Mouse (Mus musculus) cerebellum, adult 2 months (tissue): ENCODE measurements at regions not wholly inside any gene's neighbourhood (a gene's known extent, or its start where the extent isn't known, plus 50 kb on each side); places are given as distances from the start of the nearest gene placed in this dataset.

Source experiments
- DNase-seq, 2 experiments: peaks; one replicate each; pipeline ENCODE4 v3.0.0; 2021
- H3K27ac ChIP-seq: fragments of 200-500 bp; 2 replicates; pipeline ENCODE4 v1.5.1; 2012; ENCODE audit warnings: low read length, control low read depth, inconsistent platforms; ENCODE audit not compliant: insufficient read depth
- H3K27me3 ChIP-seq: fragments of 200-500 bp; 2 replicates; pipeline ENCODE4 v1.6.1; 2012; ENCODE audit warnings: inconsistent platforms, mild to moderate bottlenecking, low read length, moderate library complexity; ENCODE audit not compliant: control insufficient read depth, insufficient read depth
- H3K4me1 ChIP-seq: fragments of 200-500 bp; 2 replicates; pipeline ENCODE4 v1.6.1; 2011; ENCODE audit warnings: low read length; ENCODE audit not compliant: control insufficient read depth, insufficient read depth
- H3K4me3 ChIP-seq: fragments of 200-500 bp; replicated peaks from 2 replicates; pipeline ENCODE3; 2011; ENCODE audit warnings: mild to moderate bottlenecking, low read depth, low read length, control low read depth; ENCODE audit not compliant: insufficient read depth
- CTCF ChIP-seq: fragments of 200-500 bp; IDR thresholded peaks from 2 replicates; pipeline ENCODE4 v1.5.1; 2011; ENCODE audit warnings: low read depth, mild to moderate bottlenecking, control low read depth, low read length, moderate library complexity, borderline replicate concordance; ENCODE audit not compliant: insufficient read depth
- POLR2A ChIP-seq: fragments of 200-500 bp; IDR thresholded peaks from 2 replicates; pipeline ENCODE4 v1.6.1; 2011; ENCODE audit warnings: low read length, control low read depth, borderline replicate concordance; ENCODE audit not compliant: insufficient read depth
- WGBS: fragments of 180-500 bp; shearing (Covaris S2); methylation state at CpG from one replicate; pipeline ENCODE4 v1.1.7; 2018; 5-methylcytosine and 5-hydroxymethylcytosine counted together

DNA sequence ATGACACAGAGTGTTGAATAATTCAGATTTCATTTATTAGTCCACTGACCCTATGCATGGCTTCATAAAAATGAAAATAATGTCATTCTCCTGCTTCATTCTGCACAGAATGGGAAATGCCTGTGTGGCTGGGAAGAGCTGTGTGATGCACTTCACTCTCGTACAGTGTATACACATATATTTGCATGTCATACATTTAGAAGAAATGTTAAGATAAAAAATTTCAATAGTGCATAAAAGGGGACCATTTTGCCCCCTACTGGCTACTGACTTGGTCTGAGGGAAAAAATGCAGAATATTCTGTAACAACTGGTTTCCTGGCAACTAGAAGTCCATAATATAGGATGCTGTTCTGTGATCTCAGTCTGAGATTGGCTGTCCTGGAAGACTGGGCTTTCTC lies 580.5 kb downstream of the Zfp352 start:
- Histone ChIP-seq H3K4me3 (no peak overlapping the region), H3K27me3 (no peaks in the 10 kb centered on the region), H3K27ac (no peak overlapping the region), H3K4me1 (no peaks in the 10 kb centered on the region)
- DNase-seq: no peak
- 98% methylated on average over 1 of the region's 1 CpGs for WGBS
- TF ChIP-seq POLR2A (no peak), CTCF (no peak)

GRCm38 (mm10) chr4:90798637-90799036 lies 580.0 kb downstream of the Zfp352 start:
- TF ChIP-seq POLR2A: no peak
- no peak for TF ChIP-seq CTCF
- no peak overlapping the region for H3K27ac ChIP-seq
- no peak for DNase-seq
- H3K4me1 ChIP-seq: no peaks in the 10 kb centered on the region
- no peaks in the 10 kb centered on the region for H3K27me3 ChIP-seq
- no peak overlapping the region for H3K4me3 ChIP-seq
- WGBS: 85% methylated on average over 3 of the region's 3 CpGs

DNA sequence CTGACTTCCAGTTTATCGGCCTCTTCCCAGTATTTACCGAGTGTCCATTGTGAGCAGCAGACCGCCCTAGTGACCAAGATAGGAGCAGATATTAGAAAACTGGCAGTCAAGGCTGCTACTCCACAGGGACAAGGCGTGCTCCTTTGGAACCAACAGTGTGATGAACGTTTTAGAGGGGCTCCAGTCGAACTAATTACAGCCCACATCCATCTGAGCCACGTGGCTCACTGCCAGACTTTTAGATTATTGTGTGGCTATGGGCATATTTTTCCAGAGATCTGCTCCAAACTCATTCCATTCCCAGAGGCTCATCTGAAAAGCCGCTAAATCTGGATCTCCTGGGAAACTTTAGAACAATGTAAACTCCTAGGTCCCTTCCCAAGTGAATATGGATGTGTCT lies 578.9 kb downstream of the Zfp352 start:
- H3K27me3 ChIP-seq: no peaks in the 10 kb centered on the region
- 11% methylated on average over 8 of the region's 8 CpGs for WGBS
- H3K4me1 ChIP-seq: no peaks in the 10 kb centered on the region
- no peak for DNase-seq
- H3K4me3 ChIP-seq: no peak overlapping the region
- TF ChIP-seq CTCF: no peak
- no peak for TF ChIP-seq POLR2A
- no peak overlapping the region for H3K27ac ChIP-seq
